Mouse (Mus musculus) heart, embryonic 16.5 days (tissue): Measurements from ENCODE around the gene Magt1. TPM values are rescaled to one million over a fixed set of nuclear protein-coding genes. Genes with fewer than 3 reads are reported as not detected.

ENCODE experiments used
- ATAC-seq: fragments of 200-750 bp; cut with Nextera tagmentation; replicated peaks from 2 replicates; pipeline ENCODE4 v1.8.0; 2017; ENCODE audit warnings: moderate number of reproducible peaks; ENCODE audit not compliant: insufficient read depth, low FRiP score; ENCODE audit errors: extremely low read depth
- H3K27ac ChIP-seq: fragments of 300-500 bp; sonication (generic); 2 replicates; pipeline ENCODE4 v1.5.1; 2014; ENCODE audit warnings: mild to moderate bottlenecking, low read length, control low read depth, moderate library complexity
- H3K27me3 ChIP-seq: fragments of 300-500 bp; sonication (generic); 2 replicates; pipeline ENCODE4 v1.6.1; 2014; ENCODE audit warnings: low read length, mixed read lengths; ENCODE audit not compliant: control insufficient read depth, insufficient read depth
- H3K36me3 ChIP-seq: fragments of 300-500 bp; sonication (generic); 2 replicates; pipeline ENCODE4 v1.6.1; 2014; ENCODE audit not compliant: control insufficient read depth, insufficient read depth
- H3K4me1 ChIP-seq: fragments of 300-500 bp; sonication (generic); 2 replicates; pipeline ENCODE4 v1.6.1; 2014; ENCODE audit warnings: low read length, mixed read lengths; ENCODE audit not compliant: control insufficient read depth, insufficient read depth
- H3K4me2 ChIP-seq: fragments of 300-500 bp; sonication (generic); 2 replicates; pipeline ENCODE4 v1.6.1; 2014; ENCODE audit warnings: low read depth, mild to moderate bottlenecking, control low read depth, low read length
- H3K4me3 ChIP-seq: fragments of 300-500 bp; sonication (generic); 2 replicates; pipeline ENCODE4 v1.5.1; 2014; ENCODE audit warnings: mild to moderate bottlenecking, control low read depth, low read length
- H3K9ac ChIP-seq: fragments of 300-500 bp; sonication (generic); 2 replicates; pipeline ENCODE4 v1.6.1; 2014; ENCODE audit warnings: low read length, control low read depth
- H3K9me3 ChIP-seq: fragments of 300-500 bp; sonication (generic); replicated peaks from 2 replicates; pipeline ENCODE4 v1.6.1; 2016; ENCODE audit warnings: low read length; ENCODE audit not compliant: control insufficient read depth
- WGBS: fragments of 180-500 bp; shearing (Covaris S2); extraction: QIAGEN DNeasy Blood & Tissue Kit; methylation state at CpG from one replicate; pipeline ENCODE4 v1.1.7; 2014; 5-methylcytosine and 5-hydroxymethylcytosine counted together
- polyA plus RNA-seq: library from polyadenylated mRNA; unstranded; fragments of >200 nt; fragmentation: Nextera tagmentation; extraction: Ambion mirVana; gene quantifications from 2 replicates; pipeline ENCODE4 v1.2.1, GENCODE M21; 2015

Gene Magt1
- 43.5 and 46.5 TPM in 2 replicates for polyA plus RNA-seq

DNA sequence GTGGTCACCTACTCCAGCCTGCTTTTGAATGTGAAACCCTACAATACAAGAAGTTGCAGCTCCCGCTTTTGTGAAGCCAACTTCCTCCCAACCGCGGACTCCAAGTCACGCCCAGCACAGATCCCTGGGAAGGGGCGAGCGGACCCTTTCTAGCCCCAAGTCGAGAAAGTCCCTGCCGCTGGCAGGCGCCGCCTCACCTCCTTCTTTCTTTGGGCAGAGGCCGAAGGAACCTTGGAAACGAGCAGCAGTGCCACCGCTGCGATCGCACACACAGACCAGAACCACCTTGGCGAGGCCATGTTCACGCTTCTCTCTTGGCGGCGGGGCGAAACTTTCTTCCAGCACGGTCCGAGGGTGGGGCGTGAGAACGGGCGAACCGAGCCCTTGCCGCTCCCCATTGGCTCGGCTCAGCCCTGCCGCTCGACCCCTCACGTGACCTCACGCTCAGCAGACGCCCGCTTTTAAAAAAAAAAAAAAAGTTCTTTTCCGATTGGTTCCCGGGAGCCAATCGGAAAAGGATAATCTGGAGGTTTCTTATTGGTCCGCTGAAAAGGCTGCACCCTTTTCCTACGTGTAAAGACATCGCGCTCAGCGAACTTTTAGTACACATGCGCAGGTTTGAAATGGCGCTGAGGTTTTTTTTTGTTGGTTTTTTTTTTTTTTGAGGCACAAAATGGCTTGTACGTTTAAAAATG is at the start of gene Magt1:
TSS of gene Magt1 (minus strand) at position 442 of the 695 bp plus-strand sequence.
- peak; percentile 94 for ATAC-seq
- 13% methylated on average over 42 of the region's 45 CpGs for WGBS
- no peaks in the 10 kb centered on the region for H3K36me3 ChIP-seq
- peaks cover 12% of the 10 kb centered on the region for H3K4me1 ChIP-seq
- peak within 1 kb of the TSS; percentile 77 for H3K9ac ChIP-seq
- H3K9me3 ChIP-seq = no peaks in the 10 kb centered on the region
- no peaks in the 10 kb centered on the region for H3K27me3 ChIP-seq
- peak within 1 kb of the TSS; percentile 63 for H3K4me2 ChIP-seq
- peak within 1 kb of the TSS; percentile 60 for H3K4me3 ChIP-seq
- peak within 1 kb of the TSS; percentile 88 for H3K27ac ChIP-seq

DNA sequence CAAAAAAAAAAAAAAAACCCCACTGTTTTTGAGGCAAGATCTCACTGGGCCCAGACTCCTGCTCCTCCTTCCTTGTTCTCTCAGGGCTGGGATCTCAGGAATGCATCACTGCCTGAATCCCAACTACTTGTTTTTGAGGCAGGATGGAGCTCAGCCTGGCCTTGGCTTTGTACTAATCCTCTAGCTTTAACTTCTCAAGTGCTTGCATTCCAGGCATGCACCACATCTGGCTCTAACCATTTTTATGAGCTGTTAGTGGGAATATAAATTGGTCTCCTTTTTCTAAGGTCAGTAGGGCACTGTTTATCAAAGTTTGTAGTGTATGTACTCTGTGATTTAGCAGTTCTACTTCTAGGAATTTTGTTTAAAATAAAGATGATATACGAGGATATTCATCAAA is 36.5 kb upstream of the Magt1 start:
- 48% methylated on average over 1 of the region's 1 CpGs for WGBS
- Histone ChIP-seq H3K9me3 (no peaks in the 10 kb centered on the region), H3K4me1 (peaks cover 13% of the 10 kb centered on the region), H3K4me2 (no peak overlapping the region), H3K27me3 (no peaks in the 10 kb centered on the region), H3K36me3 (no peaks in the 10 kb centered on the region), H3K4me3 (no peak overlapping the region), H3K27ac (no peak overlapping the region), H3K9ac (no peak overlapping the region)
- no peak for ATAC-seq

DNA sequence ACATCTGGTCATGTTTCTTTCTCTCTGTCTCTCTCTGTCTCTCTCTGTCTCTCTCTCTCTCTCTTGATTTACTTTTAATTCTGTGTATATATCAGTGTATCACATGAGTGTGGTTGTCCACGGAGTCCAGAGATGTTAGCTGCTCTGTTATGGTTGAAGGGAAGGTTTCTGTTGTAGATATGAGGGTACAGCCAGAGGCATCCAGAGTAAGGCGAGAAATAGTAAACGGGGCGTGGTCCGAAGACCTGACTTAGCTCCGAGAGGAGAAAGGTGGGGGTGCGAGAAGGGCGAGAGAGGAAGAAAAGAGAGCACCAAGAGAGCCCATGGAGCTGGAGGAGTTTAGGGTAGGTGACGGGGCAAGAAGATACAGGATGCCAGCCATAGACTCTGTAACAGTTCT is 34.2 kb upstream of the Magt1 start:
- H3K9ac ChIP-seq = no peak overlapping the region
- no peak overlapping the region; the same call in 1 of the 2 replicates for H3K4me2 ChIP-seq
- H3K4me1 ChIP-seq = peaks cover 13% of the 10 kb centered on the region
- WGBS = 55% methylated on average over 9 of the region's 9 CpGs
- H3K4me3 ChIP-seq = no peak overlapping the region
- peak overlapping the region; percentile 31; the same call in 1 of the 2 replicates for H3K27ac ChIP-seq
- no peaks in the 10 kb centered on the region for H3K27me3 ChIP-seq
- no peaks in the 10 kb centered on the region for H3K9me3 ChIP-seq
- no peaks in the 10 kb centered on the region for H3K36me3 ChIP-seq
- no peak for ATAC-seq

DNA sequence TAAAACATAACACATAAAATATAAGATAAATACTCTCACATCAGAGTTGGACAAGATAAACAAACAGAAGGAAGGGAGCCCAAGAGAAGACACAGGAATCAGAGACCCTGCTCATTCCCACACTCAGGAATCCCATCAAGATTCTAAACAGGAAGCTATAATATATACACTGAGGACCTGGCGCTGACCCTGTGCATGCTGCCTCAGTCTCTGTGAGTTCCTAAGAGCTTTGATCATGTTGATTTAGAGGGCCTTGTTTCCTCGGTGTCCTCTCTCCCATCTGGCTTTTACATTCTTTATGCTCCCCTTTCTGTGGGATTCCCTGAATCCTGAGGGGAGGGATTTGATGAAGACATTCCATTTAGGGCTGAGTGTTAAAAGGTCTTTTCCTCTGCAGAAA is 33.7 kb upstream of the Magt1 start:
- H3K27me3 ChIP-seq = no peaks in the 10 kb centered on the region
- H3K4me1 ChIP-seq = peaks cover 13% of the 10 kb centered on the region
- WGBS = 45% methylated on average over 2 of the region's 2 CpGs
- no peaks in the 10 kb centered on the region for H3K9me3 ChIP-seq
- no peak overlapping the region for H3K9ac ChIP-seq
- no peak overlapping the region for H3K4me3 ChIP-seq
- H3K4me2 ChIP-seq = no peak overlapping the region
- H3K27ac ChIP-seq = peak overlapping the region; percentile 31; the same call in 1 of the 2 replicates
- no peak for ATAC-seq
- no peaks in the 10 kb centered on the region for H3K36me3 ChIP-seq

DNA sequence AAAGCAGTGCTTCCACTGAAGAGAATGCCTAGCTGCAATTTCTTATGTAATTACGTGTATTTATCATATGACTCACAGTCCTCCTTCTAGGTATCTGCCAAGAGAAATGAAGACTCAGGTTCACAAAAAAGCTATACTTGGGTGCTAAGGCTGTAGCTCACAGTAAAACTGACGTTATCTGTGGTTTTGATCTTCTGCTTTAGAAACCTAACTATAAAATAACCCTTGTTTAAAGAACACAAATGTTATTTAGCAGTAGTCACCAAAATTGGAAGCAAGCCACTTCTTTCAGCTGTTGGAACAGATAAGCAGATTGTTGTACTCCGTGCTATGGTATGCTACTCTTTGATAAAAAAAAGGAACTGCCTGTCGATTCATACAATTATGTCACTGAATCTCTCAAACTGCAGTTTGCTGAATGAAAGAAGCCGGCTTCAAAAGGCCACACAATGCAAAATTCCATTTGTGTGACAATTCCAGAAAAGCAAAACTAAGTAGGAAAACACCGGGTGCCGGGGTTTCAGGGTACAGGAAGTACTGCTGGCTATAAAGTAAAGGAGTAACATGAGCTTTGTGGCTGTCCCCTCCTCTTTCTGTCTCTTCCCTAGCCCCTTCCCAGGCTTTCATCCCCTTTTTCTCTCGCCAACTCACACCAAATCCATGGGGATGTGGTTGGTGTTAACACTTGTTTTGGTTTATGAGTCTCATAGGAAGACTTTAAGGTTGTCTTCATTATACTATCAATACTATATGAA is 32.3 kb upstream of the Magt1 start:
- Histone ChIP-seq H3K9ac (no peak overlapping the region), H3K9me3 (no peaks in the 10 kb centered on the region), H3K27ac (peak overlapping the region; percentile 71), H3K4me1 (peaks cover 13% of the 10 kb centered on the region), H3K4me2 (peak overlapping the region; percentile 47), H3K36me3 (no peaks in the 10 kb centered on the region), H3K4me3 (peak overlapping the region; percentile 10; the same call in 1 of the 2 replicates), H3K27me3 (no peaks in the 10 kb centered on the region)
- WGBS = 32% methylated on average over 8 of the region's 8 CpGs
- no peak; the same call in 1 of the 2 replicates for ATAC-seq

DNA sequence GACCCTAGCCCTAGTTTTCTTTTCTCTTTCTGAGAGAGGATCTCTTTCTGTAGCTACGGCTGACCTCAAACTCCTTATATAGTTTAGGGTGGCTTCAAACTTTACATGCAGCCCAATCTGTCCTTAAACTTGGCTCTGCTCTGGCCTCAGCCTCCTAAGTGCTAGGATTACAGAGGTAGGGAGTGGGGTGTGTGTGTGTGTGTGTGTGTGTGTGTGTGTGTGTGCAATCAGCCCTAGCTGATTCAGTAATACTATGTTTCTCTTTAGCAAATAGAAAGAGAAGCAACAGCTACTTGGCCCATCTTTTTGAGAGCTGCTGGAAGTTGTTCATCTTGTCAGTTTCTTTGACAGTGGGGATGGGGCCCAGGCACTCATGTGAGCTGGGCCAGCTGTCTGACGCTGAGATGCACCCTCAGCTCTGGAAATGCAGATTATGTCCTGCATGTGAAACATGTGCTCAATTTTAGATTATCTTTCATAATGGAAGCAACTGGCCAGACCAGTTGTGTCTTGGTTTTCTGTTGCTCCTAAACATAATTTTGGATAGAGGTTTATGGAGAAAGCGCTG is 25.6 kb upstream of the Magt1 start:
- Histone ChIP-seq H3K4me2 (no peak overlapping the region), H3K4me1 (peaks cover 6% of the 10 kb centered on the region), H3K9ac (no peak overlapping the region), H3K36me3 (no peaks in the 10 kb centered on the region), H3K4me3 (no peak overlapping the region), H3K9me3 (no peaks in the 10 kb centered on the region), H3K27ac (peak overlapping the region; percentile 35), H3K27me3 (no peaks in the 10 kb centered on the region)
- ATAC-seq = no peak; the same call in 1 of the 2 replicates
- WGBS = 66% methylated on average over 3 of the region's 3 CpGs

DNA sequence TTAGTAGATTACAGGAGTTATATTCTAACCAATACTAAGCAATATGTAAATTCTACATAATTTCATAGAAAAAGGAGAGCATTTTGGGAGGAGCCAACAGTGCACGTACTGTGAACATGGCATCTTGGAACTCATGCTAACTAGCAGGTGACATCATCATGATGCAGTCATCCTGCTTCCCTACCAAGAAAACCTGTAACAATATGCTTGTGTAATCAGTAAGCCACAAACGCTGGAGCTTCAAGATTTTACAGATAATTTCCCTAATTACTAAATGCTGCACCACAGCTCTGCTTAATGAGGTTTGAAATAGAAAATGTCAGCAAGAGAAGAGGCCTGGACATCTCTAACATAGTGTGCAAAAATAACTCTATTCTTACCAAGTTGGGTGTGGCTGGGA is 24.0 kb upstream of the Magt1 start:
- ATAC-seq = no peak
- no peaks in the 10 kb centered on the region for H3K9me3 ChIP-seq

DNA sequence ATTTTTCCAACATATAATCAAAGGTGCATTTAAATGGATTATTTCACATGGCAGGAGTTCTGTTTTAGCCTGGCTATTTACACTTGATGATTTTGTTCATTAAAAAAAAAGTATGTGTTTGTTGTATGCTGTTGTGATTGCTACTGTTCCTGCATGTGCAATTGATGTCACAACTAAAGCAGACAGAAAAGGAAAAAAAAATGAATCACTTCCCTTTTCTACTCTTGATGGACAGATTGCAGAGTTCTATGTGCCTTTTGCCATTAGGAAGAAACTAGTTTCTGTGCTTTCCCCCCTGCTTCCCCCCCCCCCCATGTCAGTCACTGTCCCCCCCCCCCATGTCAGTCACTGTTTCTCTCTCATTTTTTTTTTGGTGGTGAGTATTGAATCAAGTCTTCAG is 19.4 kb upstream of the Magt1 start:
- no peak for ATAC-seq
- H3K4me3 ChIP-seq = no peak overlapping the region
- no peak overlapping the region for H3K4me2 ChIP-seq
- no peaks in the 10 kb centered on the region for H3K27me3 ChIP-seq
- H3K27ac ChIP-seq = no peak overlapping the region
- no peaks in the 10 kb centered on the region for H3K9me3 ChIP-seq
- no peaks in the 10 kb centered on the region for H3K36me3 ChIP-seq
- no peak overlapping the region for H3K9ac ChIP-seq
- H3K4me1 ChIP-seq = 0 out of 2 replicates have a peak, but pooled peaks cover 4% of the 10 kb centered on the region

More for the DNA sequence above, 24.0 kb upstream of the Magt1 start:
- Histone ChIP-seq H3K4me2 (no peak overlapping the region), H3K27ac (no peak overlapping the region), H3K9ac (no peak overlapping the region), H3K36me3 (no peaks in the 10 kb centered on the region), H3K27me3 (no peaks in the 10 kb centered on the region), H3K4me3 (no peak overlapping the region), H3K4me1 (peaks cover 6% of the 10 kb centered on the region)
- WGBS = 59% methylated on average over 2 of the region's 2 CpGs

DNA sequence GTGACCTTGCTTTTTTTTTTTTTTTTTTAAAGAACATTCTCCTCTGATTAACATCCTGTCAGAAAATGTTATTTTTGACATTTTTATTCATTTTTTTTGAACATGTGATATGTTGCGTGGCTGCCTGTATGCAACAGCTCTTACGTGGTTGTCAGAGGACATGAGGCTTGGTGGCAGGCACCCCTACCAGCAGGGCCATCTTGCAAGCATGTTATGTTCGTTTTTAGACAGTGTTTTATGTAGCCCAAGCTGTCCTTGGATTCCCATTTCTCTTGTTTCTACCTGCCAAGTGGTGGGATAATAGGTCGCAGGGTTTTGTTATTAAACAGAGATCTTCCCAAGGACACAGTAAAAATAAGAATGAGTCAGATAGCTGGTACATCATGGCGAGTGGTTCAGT is 18.5 kb upstream of the Magt1 start:
- no peak overlapping the region for H3K4me3 ChIP-seq
- H3K9me3 ChIP-seq = no peaks in the 10 kb centered on the region
- no peaks in the 10 kb centered on the region for H3K27me3 ChIP-seq
- no peak overlapping the region for H3K4me2 ChIP-seq
- H3K36me3 ChIP-seq = no peaks in the 10 kb centered on the region
- H3K9ac ChIP-seq = no peak overlapping the region
- no peak overlapping the region for H3K27ac ChIP-seq
- no peak for ATAC-seq
- 0 out of 2 replicates have a peak, but pooled peaks cover 4% of the 10 kb centered on the region for H3K4me1 ChIP-seq
- WGBS = 67% methylated on average over 5 of the region's 5 CpGs
